Mouse (Mus musculus) E14TG2a.4 (cell line): Measurements from ENCODE around the gene Cox7b2.
A peak's percentile ranks its signal among the peaks of the same experiment; 100 is the strongest.

Experiments used
- CTCF ChIP-seq: conservative IDR thresholded peaks from 2 replicates; pipeline ENCODE4 v1.5.1; 2014; ENCODE audit warnings: low read length
- NANOG ChIP-seq: IDR thresholded peaks from 2 replicates; pipeline ENCODE4 v1.6.1; 2014; ENCODE audit warnings: borderline replicate concordance, low read length, mixed read lengths

DNA sequence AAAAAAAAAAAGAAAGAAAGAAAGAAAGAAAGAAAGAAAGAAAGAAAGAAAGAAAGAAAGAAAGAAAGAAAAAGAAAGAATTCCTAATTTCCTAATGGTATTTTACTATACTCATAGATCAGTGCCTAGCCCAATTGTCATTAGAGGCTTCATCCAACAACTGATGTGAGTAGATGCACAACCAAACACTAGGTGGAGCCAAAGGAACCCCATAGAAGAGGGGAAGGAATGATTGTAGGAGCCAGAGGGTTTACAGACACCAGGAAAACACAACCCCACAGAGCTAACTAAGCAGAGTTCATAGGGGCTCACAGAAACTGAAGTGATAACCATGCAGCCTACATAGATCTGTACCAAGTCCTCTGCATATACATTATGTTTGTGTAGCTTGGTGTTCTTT is 2.5 kb downstream of the Cox7b2 start:
- TF ChIP-seq CTCF: peak; percentile 42
- no peak for TF ChIP-seq NANOG
